Mouse (Mus musculus) hindbrain, postnatal 0 days (tissue): ENCODE measurements around the gene Cd38. TPM values are rescaled to one million over a fixed set of nuclear protein-coding genes. Genes with fewer than 3 reads are reported as not detected.
"Not testable (repeated sequence)": the region's sequence is repeated elsewhere in the genome, so short reads cannot be mapped to it uniquely, and the experiment has no call there.

Source experiments
- ATAC-seq: fragments of 200-750 bp; cut with Nextera tagmentation; 2 replicates; pipeline ENCODE4 v1.8.0; 2017; ENCODE audit warnings: mild to moderate bottlenecking, moderate TSS enrichment, moderate library complexity
- DNase-seq: peaks from one replicate; pipeline ENCODE4 v3.0.0-alpha.2; 2015; ENCODE audit warnings: low spot score
- H3K27ac ChIP-seq: fragments of 300-500 bp; sonication (generic); 2 replicates; pipeline ENCODE4 v1.5.1; 2014; ENCODE audit warnings: mild to moderate bottlenecking
- H3K27me3 ChIP-seq: fragments of 300-500 bp; sonication (generic); 2 replicates; pipeline ENCODE4 v1.6.1; 2014; ENCODE audit warnings: low read length, mixed read lengths; ENCODE audit not compliant: insufficient read depth
- H3K36me3 ChIP-seq: fragments of 300-500 bp; sonication (generic); 2 replicates; pipeline ENCODE4 v1.6.1; 2014; ENCODE audit warnings: low read length, mixed read lengths; ENCODE audit not compliant: insufficient read depth
- H3K4me1 ChIP-seq: fragments of 300-500 bp; sonication (generic); 2 replicates; pipeline ENCODE4 v1.6.1; 2014; ENCODE audit warnings: antibody characterized with exemption, low read length, mixed read lengths; ENCODE audit not compliant: insufficient read depth
- H3K4me2 ChIP-seq: fragments of 300-500 bp; sonication (generic); 2 replicates; pipeline ENCODE4 v1.6.1; 2014; ENCODE audit warnings: low read depth, mild to moderate bottlenecking, low read length, moderate library complexity, mixed read lengths
- H3K4me3 ChIP-seq: fragments of 300-500 bp; sonication (generic); 2 replicates; pipeline ENCODE4 v1.5.1; 2014; ENCODE audit warnings: low read length
- H3K9ac ChIP-seq: fragments of 300-500 bp; sonication (generic); replicated peaks from 2 replicates; pipeline ENCODE4 v1.6.1; 2014; ENCODE audit warnings: mild to moderate bottlenecking, low read length, moderate library complexity, mixed read lengths
- H3K9me3 ChIP-seq: fragments of 300-500 bp; sonication (generic); 2 replicates; pipeline ENCODE4 v1.6.1; 2016; ENCODE audit warnings: low read length, mixed read lengths
- CTCF ChIP-seq: IDR thresholded peaks from 2 replicates; pipeline ENCODE4 v1.5.1; 2016; ENCODE audit warnings: antibody characterized with exemption, control low read depth, low read depth
- WGBS: fragments of 180-500 bp; shearing (Covaris S2); extraction: QIAGEN DNeasy Blood & Tissue Kit; methylation state at CpG from one replicate; pipeline ENCODE4 v1.1.7; 2014; 5-methylcytosine and 5-hydroxymethylcytosine counted together
- polyA plus RNA-seq: library from polyadenylated mRNA; unstranded; fragments of >200 nt; fragmentation: Nextera tagmentation; extraction: Ambion mirVana; gene quantifications from 2 replicates; pipeline ENCODE4 v1.2.1, GENCODE M21; 2015
- total RNA-seq: library from RNA; depleted of rRNA; stranded (reverse); fragments of >200 nt; gene quantifications from 2 replicates; pipeline ENCODE4 v1.2.3, GENCODE M21; 2014

The Cd38 gene
- total and polyA plus RNA-seq, 2 experiments from 2014 or later: 4.0 to 4.7 TPM

- no peak overlapping the region for H3K9ac ChIP-seq
- H3K4me1 ChIP-seq: no peaks in the 10 kb centered on the region
- no peak overlapping the region for H3K27ac ChIP-seq
- WGBS: 79% methylated on average over 2 of the region's 2 CpGs
- no peak overlapping the region for H3K4me3 ChIP-seq
- TF ChIP-seq CTCF: peak; percentile 49
- DNase-seq (peak; percentile 63), ATAC-seq (no peak)
- H3K4me2 ChIP-seq: no peak overlapping the region
- no peaks in the 10 kb centered on the region for H3K36me3 ChIP-seq
- H3K27me3 ChIP-seq: no peaks in the 10 kb centered on the region
- no peaks in the 10 kb centered on the region for H3K9me3 ChIP-seq
Observed at GRCm38 (mm10) chr5:43894113-43894512, 25.8 kb downstream of the Cd38 start.

GRCm38 (mm10) chr5:43895931-43896330 lies 27.6 kb downstream of the Cd38 start:
- Histone ChIP-seq H3K9me3 (no peaks in the 10 kb centered on the region), H3K36me3 (no peaks in the 10 kb centered on the region), H3K9ac (no peak overlapping the region), H3K4me3 (no peak overlapping the region), H3K4me2 (no peak overlapping the region), H3K27me3 (no peaks in the 10 kb centered on the region), H3K4me1 (no peaks in the 10 kb centered on the region), H3K27ac (no peak overlapping the region)
- 91% methylated on average over 3 of the region's 3 CpGs for WGBS
- no peak for TF ChIP-seq CTCF
- DNase-seq (no peak), ATAC-seq (no peak)

GRCm38 (mm10) chr5:43904685-43905084 lies 36.3 kb downstream of the Cd38 start:
- TF ChIP-seq CTCF: no peak
- no peaks in the 10 kb centered on the region for H3K9me3 ChIP-seq
- no peak for DNase-seq

GRCm38 (mm10) chr5:43909213-43909612 lies 40.9 kb downstream of the Cd38 start:
- DNase-seq: no peak
- Histone ChIP-seq H3K36me3 (no peaks in the 10 kb centered on the region), H3K4me1 (no peaks in the 10 kb centered on the region), H3K9me3 (no peaks in the 10 kb centered on the region), H3K4me2 (no peak overlapping the region), H3K9ac (no peak overlapping the region), H3K4me3 (no peak overlapping the region), H3K27me3 (no peaks in the 10 kb centered on the region), H3K27ac (no peak overlapping the region)
- TF ChIP-seq CTCF: no peak
- no peak for ATAC-seq
- 69% methylated on average over 9 of the region's 9 CpGs for WGBS

More at GRCm38 (mm10) chr5:43904685-43905084, 36.3 kb downstream of the Cd38 start:
- Histone ChIP-seq H3K4me2 (no peak overlapping the region), H3K9ac (no peak overlapping the region), H3K27ac (no peak overlapping the region), H3K36me3 (no peaks in the 10 kb centered on the region), H3K27me3 (no peaks in the 10 kb centered on the region), H3K4me1 (no peaks in the 10 kb centered on the region), H3K4me3 (no peak overlapping the region)
- no peak for ATAC-seq
- 83% methylated on average over 3 of the region's 3 CpGs for WGBS

GRCm38 (mm10) chr5:43910006-43910405 lies 41.7 kb downstream of the Cd38 start:
- no peaks in the 10 kb centered on the region for H3K9me3 ChIP-seq
- H3K27me3 ChIP-seq: no peaks in the 10 kb centered on the region
- 96% methylated on average over 6 of the region's 6 CpGs for WGBS
- H3K9ac ChIP-seq: no peak overlapping the region
- H3K4me2 ChIP-seq: no peak overlapping the region
- no peak overlapping the region for H3K27ac ChIP-seq
- no peak for TF ChIP-seq CTCF
- H3K4me1 ChIP-seq: no peaks in the 10 kb centered on the region
- DNase-seq (no peak), ATAC-seq (no peak)
- H3K36me3 ChIP-seq: no peaks in the 10 kb centered on the region
- H3K4me3 ChIP-seq: no peak overlapping the region

- not testable (repeated sequence) for H3K9ac ChIP-seq, H3K36me3 ChIP-seq, H3K4me1 ChIP-seq, DNase-seq, H3K9me3 ChIP-seq, H3K27ac ChIP-seq, H3K27me3 ChIP-seq, H3K4me3 ChIP-seq, H3K4me2 ChIP-seq, ATAC-seq
- WGBS: 94% methylated on average over 4 of the region's 4 CpGs
Observed at GRCm38 (mm10) chr5:43912844-43913243, 44.5 kb downstream of the Cd38 start, which contains the start of gene Gm7879. Gene Gm7879 (plus strand): TSS chr5:43913144.

- 92% methylated on average over 4 of the region's 4 CpGs for WGBS
- no peaks in the 10 kb centered on the region for H3K4me1 ChIP-seq
- ATAC-seq: no peak
- no peaks in the 10 kb centered on the region for H3K36me3 ChIP-seq
- no peak overlapping the region for H3K4me2 ChIP-seq
- no peaks in the 10 kb centered on the region for H3K27me3 ChIP-seq
- H3K9me3 ChIP-seq: no peaks in the 10 kb centered on the region
- H3K4me3 ChIP-seq: no peak overlapping the region
- no peak for DNase-seq
- no peak for TF ChIP-seq CTCF
- H3K27ac ChIP-seq: no peak overlapping the region
- no peak overlapping the region for H3K9ac ChIP-seq
Observed at GRCm38 (mm10) chr5:43915261-43915886, 47.0 kb downstream of the Cd38 start.
